Mouse (Mus musculus) thymus, postnatal 36 days (tissue): ENCODE measurements around the gene Olfr811.

Experiments used
- DNase-seq, 2 experiments: peaks; one replicate each; pipeline ENCODE4 v3.0.0; 2022; ENCODE audit warnings: mixed read lengths in 2 of 2

Gene Olfr811

DNA sequence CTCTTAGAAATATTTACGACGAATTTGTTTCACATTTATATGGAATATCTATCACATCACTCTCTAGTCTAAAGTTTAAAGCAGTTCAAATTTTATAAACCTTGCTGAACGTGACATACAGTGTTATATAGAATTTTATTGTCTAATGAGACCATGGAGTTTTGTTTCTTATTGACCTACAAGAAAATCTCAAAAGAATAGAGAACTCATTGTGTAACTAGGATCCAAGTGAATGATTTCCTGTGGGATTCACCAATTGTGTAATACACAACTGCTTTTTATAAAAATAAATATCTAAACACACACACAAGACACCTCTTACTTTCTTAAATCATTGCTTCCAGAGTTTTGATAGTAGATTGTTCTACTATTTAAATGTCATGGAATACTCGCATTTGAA lies at the start of gene Olfr811:
Gene Olfr811 (minus strand): TSS at position 101 of the 400 bp plus-strand sequence.
- no peak for DNase-seq

DNA sequence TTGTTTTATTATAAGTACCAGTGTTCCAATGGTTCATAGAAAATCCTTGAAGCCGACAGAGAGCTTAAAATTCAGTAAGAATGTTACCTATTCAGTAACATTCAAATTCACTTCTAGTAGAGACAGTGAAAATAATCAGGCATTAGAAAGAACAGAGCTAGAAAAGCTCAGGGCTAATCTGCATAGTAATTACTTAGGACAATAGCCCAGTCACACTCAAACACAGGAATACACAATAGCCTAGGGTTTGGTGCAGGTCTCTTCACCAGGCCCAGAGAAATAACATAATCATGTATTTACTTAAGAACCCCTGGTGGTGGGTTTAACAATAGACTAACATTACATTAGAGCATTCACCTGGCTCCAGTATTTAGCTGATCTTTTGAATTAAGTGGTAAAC lies 43.1 kb upstream of the Olfr811 start:
- no peak for DNase-seq

DNA sequence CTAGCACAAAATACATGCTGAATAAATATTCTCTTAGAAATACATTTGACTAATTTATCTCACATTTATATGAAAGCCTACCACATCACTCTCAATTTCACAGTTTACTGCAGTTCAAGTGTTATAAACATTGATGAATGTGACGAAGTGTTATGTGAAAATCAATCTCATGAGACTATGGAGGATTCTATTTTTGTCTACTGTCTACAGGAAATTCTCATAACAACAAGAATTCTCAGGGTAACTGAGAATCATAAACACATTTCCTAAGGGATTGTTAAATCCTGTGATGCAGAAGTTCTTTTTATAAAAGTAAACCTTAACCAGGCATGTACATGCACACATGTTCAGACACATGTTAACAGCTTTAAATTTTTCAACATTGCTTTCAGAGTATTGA lies 41.8 kb upstream of the Olfr811 start, which contains the start of gene Olfr812:
Gene Olfr812 (minus strand): TSS at position 101 of the 400 bp plus-strand sequence.
- no peak for DNase-seq

DNA sequence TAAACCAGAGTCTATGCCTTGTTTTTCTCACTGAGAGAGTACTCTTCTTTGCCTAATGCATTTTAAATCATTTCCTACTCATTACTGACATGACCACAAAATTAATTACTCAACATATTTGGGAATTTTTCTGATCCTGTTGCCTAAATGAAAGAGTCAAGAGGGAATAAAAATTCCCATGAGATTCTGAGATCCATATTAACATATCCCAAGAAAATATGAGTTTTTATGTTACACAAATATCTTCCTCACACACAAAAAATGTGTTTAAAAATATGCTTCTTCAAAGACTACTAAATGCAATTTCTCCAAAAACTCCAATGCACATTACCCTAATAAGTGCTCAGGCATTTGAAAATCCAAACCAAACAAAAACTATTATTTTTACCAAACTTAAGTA lies 9.4 kb downstream of the Olfr811 start, which contains the start of gene Olfr810:
Gene Olfr810 (minus strand): TSS at position 101 of the 400 bp plus-strand sequence.
- DNase-seq: no peak

DNA sequence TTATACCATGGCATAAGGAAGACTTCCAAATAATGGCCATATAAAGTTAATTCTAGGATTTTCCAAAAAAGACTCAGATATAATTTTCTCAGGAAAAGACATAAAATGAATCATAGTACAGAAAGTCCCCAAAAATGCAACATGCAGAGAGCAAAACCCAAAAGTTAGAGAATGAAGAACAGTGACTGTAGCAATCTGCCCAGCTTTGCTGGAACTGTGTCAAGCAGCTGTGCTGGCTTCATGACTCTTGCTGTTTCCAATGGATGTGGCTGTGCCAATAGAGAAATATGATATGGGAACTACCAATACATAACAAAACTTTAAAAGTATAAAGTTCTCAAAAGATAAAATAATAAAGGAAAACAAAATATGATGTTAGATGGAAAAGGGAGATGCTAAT lies 26.1 kb downstream of the Olfr811 start:
- no peak for DNase-seq

DNA sequence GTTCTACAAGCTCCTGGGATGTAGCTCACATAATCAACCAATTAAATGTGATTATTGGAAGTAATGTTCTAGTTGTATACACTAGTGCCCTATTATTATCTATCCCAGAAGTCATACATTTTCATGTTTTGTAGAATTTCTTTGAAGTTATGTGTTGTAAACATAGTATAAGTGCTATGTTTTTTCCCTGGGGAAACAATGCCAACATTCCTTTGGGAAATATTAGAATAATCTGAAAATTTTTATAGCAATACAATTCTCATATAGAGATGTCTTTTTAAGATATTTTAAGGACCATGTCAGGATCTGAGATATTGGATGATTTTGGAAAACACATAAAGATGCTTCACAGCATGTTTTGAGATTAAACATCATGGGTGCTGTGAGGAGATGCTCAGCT lies 29.9 kb downstream of the Olfr811 start, which contains the start of gene Olfr809:
Gene Olfr809 (plus strand): TSS at position 301 of the 400 bp plus-strand sequence.
- DNase-seq: no peak

DNA sequence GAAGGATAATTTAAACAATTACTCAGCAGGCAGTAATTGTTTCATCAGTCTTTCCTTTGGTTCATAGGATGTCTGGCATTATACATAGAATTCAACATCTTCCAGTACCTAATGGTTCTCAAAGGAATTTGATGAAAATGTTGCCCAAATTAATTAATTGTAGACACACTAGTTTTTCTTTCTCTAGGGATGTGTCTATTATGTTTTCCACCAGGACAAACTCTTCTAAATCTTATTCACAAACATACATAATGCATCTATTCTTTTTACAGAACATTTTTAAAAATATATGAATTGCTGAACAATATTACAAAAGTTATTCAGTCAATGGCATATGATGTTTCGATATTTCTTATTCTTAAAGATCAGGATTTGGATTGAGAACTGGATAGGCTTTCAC lies 39.0 kb downstream of the Olfr811 start, which contains the start of gene Olfr808:
Gene Olfr808 (plus strand): TSS at position 301 of the 400 bp plus-strand sequence.
- no peak for DNase-seq

DNA sequence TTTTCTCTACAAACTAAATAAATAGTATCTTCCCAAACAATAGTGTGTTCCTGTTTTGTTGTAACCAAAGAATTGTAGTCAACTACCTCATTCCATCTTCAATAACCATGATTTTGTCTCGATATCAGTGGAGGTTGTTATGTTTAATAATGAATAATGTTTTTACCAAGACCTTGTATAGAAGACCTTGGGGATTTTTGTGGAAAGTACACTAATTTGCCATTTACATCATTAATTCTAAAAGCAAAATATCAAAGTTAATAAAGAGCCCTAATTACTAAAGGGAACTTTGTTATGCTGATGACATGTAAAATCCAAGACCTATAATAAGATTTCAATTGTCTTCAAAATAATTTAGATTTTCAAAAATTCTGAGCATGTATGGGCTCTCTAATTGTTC lies 46.5 kb downstream of the Olfr811 start, which contains the start of gene Olfr807:
Gene Olfr807 (minus strand): TSS at position 101 of the 400 bp plus-strand sequence.
- DNase-seq: no peak
